Comparison of ENCODE assay signal across 20 mouse cellular contexts in genomic region chr5:52075096-52075495, GRCm38 (mm10).
"Had no signal": no experiment of that assay in that cellular context is flagged by ENCODE, and none has a peak within 500 bp of the region (broad histone marks: within the 10 kb centered on the region; RNA-seq: fewer than 3 reads in every experiment).

No protein-coding gene starts in this region.

- ATAC-seq: intestine, embryonic 15.5 days; liver, embryonic 12.5 days; midbrain, embryonic 15.5 days had no signal

- H3K4me1 ChIP-seq: intestine, embryonic 15.5 days; kidney, embryonic 15.5 days; limb, embryonic 10.5 days; limb, embryonic 13.5 days; liver, embryonic 12.5 days; liver, embryonic 15.5 days; midbrain, embryonic 12.5 days; midbrain, embryonic 15.5 days; neural tube, embryonic 13.5 days had no signal

- DNase-seq: kidney, adult 11 months; kidney, adult 8-10 months; kidney, postnatal 10 days; kidney, postnatal 36 days; layer of hippocampus, postnatal 36 days; liver; right cerebral cortex, postnatal 14 days; right cerebral cortex, postnatal 4 days; thymus, adult 2 months; thymus, postnatal 14 days had no signal

- H3K4me3 ChIP-seq: intestine, embryonic 15.5 days; kidney, embryonic 15.5 days; limb, embryonic 10.5 days; limb, embryonic 13.5 days; liver, embryonic 12.5 days; liver, embryonic 15.5 days; midbrain, embryonic 12.5 days; midbrain, embryonic 15.5 days; myocyte; neural tube, embryonic 13.5 days had no signal
